Mouse (Mus musculus) adrenal gland, adult (tissue): ENCODE measurements around the gene Gstp2.
"Not testable (repeated sequence)": the region's sequence is repeated elsewhere in the genome, so short reads cannot be mapped to it uniquely, and the experiment has no call there.

Experiments used
- DNase-seq, 2 experiments: peaks; one replicate each; pipeline ENCODE4 v3.0.0; 2022 to 2023; ENCODE audit warnings: low spot score in 1 of 2; ENCODE audit not compliant: inconsistent age in 2 of 2

The Gstp2 gene

GRCm38 (mm10) chr19:4070756-4071155 is 24.9 kb upstream of the Gstp2 start:
- no peak for DNase-seq

GRCm38 (mm10) chr19:4070311-4070710 is 24.5 kb upstream of the Gstp2 start:
- no peak for DNase-seq

DNA sequence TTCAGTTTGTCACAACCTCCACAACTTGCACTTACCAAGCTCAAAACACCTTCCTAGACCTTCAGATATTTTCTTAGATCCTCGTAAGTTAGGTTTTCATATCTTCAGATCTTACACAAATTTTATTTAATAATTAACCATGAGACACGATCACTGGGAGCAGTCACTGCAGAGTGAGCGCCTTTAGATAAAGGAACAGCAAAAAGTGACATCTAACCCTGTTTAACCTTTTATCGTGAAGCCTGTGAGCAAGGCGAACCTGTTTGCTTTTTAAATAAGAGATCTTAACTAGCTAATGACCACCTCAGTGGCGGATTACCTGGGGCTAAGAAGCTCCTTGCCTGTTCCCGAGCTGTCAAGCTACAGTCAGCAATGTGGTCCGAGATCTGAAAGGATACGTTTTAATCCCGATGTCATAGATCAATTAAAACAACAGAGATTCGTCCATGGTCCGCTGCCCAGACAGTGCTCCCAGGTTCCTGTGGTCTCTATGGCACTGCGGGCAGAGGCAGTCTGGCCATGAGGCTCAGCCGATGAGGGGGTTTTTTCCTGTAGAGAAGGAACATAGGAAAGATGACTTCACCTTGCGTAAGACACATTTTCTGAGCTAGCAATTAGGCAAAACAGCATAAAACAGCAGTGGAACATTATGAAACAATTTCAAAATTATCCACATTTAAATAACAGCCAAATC is 23.0 kb upstream of the Gstp2 start:
- no peak for DNase-seq

DNA sequence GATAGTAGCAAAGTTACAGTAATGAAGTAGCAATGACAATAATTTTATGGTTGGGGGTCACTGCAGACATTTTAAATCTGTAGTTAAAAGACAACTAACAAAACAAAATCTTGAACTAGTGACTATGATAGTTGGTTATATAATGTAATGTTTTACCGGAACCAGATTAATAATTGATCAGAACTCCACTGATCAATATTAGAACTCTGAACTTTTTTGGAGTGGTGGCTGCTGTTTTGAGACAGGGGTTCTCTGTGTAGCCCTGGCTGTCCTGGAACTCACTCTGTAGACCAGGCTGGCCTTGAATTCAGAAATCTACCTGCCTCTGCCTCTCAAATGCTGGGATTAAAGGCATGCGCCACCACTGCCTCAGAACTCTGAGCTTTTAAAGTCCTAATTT is 22.4 kb upstream of the Gstp2 start:
- DNase-seq = not testable (repeated sequence)

- DNase-seq = no peak
These were observed 21.1 kb upstream of the Gstp2 start for GRCm38 (mm10) chr19:4066877-4067276.

DNA sequence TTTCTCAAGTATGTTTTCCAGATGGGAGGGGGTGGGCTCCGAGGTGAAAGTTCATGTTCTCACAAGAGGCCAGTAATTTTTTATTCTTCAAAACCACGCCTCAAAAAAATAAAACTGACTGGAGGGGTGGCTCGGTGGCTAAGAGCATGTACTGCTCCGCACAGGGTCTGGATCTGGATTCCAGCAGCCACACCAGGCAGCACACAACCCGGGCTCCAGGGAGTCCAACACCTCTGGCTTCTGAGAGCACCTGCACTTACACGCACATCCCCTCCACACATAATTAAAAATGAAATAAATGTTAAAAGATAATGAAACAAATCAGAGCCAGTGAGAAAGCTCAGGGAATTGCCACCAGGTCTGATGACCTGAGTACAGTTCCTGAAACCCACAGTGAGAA is 20.5 kb upstream of the Gstp2 start:
- peak in 1 of 2 experiments; percentile 32 for DNase-seq

DNA sequence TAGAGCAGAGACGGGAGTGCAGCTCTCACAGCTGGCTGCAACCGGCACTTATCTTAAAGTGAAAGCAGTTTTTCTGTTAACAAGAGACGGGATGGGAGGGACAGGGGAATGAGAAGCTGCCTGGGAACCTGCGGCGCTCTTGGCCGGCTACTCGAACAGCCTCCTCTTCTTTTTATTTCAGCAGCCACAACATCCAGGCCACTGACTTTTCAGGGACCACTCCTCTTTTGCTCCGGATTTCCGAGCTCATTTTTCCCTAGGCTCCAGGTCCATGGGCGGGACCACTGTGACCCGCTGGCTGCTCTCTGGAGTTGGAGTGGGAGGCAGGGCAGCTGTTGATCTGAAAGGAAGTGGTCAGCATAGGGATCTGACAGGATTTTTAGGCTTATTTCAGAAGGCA is 18.7 kb upstream of the Gstp2 start:
- DNase-seq = peak in 1 of 2 experiments; percentile 52

- DNase-seq = peak in 1 of 2 experiments; percentile 50
These were observed 17.5 kb upstream of the Gstp2 start for GRCm38 (mm10) chr19:4063357-4063756.

DNA sequence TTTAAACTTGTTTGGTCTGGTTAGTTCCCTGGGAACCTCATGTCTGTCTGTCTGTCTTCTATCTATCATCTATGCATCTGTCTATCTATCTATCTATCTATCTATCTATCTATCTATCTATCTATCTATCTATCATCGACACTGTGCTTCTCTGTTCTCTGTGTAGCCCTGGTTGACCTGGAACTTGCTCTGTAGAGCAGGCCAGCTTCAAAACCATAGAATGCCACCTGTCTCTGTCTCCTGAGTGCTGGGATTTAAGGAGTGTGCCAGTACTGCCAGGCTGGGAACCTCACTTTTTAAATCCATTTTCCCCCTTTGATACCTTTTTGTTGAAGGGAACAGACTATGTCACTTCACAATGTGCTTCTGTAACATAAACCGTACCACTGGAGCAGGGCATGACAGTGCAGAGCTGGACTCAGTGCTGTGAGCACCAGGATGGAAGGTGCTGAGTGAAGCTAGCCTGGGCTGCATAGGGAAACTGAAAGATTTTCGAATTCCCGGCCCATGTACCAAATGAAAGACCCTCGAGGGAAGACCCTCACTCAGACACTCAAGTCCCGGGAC is 15.2 kb upstream of the Gstp2 start:
- peak in 1 of 2 experiments; percentile 62 for DNase-seq

DNA sequence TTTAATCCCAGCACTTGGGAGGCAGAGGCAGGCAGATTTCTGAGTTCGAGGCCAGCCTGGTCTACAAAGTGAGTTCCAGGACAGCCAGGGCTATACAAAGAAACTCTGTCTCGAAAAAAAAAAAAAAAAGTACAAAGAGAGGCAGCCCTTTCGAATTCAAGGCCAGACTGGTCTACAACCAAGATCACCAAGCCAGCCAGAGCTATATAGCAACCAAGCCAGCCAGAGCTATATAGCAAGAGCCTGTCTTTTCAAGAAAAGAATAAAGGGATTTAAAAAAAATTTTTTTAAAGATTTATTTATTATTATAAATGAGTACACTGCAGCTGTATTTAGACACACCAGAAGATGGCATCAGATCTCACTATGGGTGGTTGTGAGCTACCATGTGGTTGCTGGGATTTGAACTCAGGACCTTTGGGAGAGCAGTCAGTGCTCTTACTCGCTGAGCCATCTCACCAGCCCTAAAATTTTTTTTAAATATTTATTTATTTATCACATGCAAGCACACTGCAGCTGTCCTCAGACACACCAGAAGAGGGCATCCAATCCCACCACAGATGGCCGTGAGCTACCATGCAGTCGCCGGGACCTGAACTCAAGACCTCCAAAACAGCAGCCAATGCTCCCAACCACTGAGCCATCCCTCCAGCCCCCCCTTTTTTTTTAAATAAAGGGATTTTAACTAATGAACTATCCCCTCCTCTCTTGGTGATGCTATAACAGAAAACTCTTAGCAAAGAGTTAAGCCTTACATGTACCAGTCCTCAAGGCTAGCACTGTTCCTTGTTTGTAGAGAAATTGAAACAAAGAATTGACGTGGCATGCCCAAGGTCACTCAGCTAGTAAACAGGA is 14.4 kb upstream of the Gstp2 start:
- DNase-seq = not testable (repeated sequence)

DNA sequence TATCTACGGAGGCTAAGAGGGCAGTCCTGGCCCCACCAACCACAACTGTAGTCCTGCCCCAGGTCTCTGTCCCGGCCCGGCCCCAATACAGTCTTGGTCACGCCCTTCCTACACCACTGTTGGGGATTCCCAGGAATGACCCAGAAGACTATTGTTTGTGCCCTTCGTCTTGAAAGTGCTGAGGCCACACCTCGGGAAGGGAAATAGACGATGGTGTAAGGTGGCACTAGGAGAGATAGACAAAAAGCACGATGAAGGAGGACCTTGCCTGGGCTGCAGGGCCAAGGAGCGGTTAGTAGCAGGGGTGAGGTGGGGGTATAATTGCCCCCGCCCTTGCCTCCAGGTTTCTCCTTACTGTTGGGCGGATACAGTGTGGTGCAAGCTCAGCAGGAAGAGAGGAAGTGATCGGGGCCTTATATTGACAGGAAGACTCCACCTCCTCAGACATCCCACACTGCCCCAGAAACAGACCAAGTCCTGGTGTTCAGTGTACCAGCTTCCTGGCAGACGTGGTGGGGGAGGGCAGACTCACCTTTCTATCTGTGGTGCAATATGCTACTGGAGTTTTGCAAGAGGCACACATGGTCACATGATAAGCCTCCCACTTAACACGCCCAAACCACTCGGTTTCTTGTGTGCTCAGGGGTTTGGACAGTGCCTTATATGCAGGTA is 13.4 kb upstream of the Gstp2 start, which contains the start of gene Gstp3:
Gene Gstp3 (minus strand): TSS at position 501 of the 672 bp plus-strand sequence.
- DNase-seq = peak in 1 of 2 experiments; percentile 42

GRCm38 (mm10) chr19:4058581-4058980 is 12.8 kb upstream of the Gstp2 start:
- DNase-seq = peak; percentile 68 to 84

DNA sequence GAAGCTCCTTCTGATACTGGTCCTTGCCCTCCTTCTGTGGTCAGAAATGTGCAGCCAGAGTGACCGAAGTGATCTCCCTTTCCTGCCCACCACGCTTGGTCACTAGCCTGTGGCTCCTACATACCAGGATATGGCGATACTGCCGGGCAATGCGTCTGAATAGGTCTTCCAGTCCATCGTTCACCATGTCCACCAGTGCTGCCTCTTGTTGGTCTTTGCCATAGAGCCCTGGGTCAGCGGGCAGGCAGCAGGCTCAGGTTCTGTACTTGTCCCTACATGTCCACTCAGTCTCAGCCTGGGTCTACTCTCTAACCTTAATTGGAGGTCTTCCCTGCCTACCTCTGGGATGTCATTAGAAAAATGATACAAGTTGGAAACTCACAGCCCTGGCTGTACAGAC is 12.1 kb upstream of the Gstp2 start:
- DNase-seq = no peak

DNA sequence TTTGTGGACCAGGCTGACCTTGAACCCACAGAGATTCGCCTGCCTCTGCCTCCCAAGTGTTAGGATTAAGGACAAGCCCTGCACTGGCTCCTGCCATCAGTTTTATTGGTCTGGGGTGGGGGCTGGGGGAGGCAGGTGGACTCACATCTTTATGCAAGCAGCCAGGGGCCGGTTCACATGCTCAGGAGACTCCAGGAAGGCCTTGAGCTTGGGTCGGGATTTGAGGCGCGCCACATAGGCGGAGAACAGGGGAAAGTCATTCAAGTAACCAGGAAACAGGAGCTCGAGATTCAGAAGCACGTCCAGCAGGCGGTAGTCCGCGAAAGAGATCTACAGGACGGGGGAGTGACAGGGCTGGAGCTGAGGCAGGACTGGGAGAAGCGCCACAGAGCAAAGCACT is 11.6 kb upstream of the Gstp2 start:
- DNase-seq = no peak

DNA sequence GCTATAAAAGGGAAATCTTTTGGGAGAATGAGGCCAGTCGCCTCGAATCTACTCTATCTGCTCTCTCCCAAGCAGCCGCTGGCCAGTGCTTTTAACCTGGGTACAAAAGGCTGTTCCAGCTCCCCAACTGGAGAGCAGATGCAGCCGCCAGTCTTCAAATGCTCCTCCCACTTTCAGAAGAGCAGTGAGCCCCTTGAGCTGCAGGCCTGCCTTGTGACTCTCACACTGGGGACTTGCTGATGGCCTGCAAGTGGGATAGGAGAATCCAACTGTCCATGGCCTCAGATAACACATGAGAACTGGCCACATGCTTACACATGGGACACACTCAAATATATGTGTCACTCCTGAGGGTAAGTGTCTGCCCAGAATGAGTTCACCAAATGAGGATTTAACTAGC is 10.9 kb upstream of the Gstp2 start:
- peak in 1 of 2 experiments; percentile 22 for DNase-seq

DNA sequence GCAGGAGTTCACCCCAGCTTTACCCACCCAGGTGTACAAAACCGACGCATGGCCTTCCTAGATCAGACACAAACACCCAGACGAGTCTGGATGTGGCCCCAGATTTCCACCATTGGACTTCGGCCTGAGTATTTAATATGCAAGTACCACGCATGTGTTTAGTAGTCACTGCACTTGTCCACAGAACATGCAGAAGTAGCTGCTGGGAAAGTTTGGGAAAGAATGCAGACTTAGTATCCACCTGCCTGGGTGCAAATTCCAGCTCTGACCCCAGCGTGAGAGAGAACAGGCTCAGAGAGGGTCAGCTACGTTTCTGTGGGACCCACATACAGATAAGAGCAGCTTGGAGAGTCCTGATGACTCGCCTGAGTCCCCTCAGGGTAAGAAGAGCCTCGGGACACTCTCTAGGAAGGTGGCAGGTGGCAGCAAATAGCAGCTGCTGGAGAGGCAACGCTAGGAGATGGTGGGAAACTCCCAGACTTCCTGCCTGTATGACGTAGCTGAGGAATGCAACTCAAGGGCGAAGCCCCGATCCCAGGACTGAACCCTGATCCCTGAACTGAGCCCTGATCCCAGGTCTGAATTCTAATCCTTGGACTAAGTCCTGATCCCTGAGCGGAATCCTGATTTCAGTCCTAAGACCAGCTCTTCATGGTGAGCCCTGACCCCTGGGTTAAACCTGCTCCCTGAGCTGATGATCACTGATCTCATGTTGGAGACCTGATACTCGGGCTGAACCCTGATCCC is 10.3 kb upstream of the Gstp2 start:
- DNase-seq = no peak

DNA sequence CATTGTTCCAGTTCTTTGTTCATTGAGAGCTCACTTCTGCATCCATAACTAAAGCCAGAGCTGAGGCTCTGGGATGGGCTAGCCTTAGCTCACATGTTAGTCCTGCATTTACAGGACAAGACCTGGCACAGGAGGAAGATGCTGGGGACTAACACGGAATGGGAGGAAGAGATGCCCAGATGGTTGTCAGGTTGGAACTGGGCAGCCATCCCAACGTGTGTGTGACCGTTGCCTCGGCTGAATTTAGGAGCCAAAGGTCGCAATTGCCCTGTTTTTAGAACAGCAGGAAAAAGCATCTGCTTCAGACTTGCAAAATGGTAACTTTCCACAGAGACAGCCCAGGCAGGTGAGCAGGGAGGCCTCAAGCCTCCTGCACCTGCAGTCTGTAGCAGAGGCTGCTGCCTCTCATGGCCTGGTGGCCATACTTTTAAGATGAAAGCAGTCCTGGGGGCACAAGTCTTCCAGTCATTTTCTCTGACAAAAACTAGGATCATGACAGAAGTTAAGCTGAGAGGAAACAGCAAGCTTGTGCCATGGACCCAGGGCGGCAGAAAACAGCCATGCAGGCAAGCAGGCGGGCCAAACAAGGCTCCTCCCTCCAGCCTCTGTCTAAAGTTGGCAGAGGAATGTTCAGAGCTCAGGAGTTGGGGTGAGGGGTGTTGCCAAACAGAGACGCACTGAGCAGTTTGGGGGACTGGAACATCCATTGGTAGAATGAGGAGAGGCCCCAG is 9.6 kb upstream of the Gstp2 start:
- no peak for DNase-seq

DNA sequence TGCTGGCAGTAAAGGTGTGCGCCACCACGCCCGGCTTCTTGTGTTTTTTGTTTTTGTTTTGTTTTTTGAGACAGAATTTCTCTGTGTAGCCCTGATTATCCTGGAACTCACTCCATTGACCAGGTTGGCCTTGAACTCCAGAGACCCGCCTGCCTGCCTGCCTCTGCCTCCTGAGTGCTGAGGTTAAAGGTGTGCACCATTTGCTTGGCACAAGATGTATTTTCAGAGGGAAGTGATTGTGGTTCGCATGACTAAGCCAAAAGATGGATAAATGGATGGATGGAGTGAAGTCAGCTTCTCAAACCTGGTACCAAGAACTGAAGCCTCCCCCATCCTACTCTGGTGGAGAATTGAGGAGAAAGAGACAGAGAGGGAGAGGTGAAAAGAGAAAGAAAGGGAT is 8.8 kb upstream of the Gstp2 start:
- no peak for DNase-seq

DNA sequence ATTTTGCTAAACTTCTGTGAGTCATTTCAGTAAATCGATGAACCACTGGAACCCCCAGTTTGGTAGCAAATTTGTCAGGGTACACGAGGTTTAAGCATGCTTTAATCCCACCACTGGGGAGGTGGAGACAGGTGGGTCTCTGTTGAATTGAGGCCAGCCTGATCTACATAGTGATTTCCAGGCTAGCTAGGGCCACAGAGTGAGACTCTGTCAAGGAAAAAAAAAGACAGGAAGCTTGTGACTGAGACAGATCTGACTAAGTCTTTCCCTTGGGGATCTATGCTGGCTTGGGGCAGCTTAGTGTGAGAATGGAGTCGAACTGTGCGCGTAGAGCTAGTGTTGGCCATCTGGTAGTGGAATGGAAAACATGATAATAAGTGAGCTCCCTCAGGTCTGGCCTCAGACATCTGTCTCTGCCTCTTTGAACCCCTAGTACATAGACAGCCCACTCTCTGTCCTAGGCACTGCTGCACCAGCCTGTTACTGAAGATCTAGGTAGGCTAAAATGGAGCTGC is 6.8 kb upstream of the Gstp2 start:
- peak in 1 of 2 experiments; percentile 47 for DNase-seq
